Mouse (Mus musculus) spleen, adult 10 weeks (tissue): ENCODE data around the gene Olfr67. TPM values are rescaled to one million over a fixed set of nuclear protein-coding genes. Genes with fewer than 3 reads are reported as not detected.

Experiments
- polyA plus RNA-seq: library from polyadenylated mRNA; stranded (reverse); fragments of 350-450 nt; fragmentation: Illumina TruSeq; extraction: RNeasy Lipid Tissue Mini Kit (QIAGEN cat#74804); gene quantifications from one replicate; pipeline ENCODE4 v1.2.3, GENCODE M21; 2015; ENCODE audit warnings: low replicate concordance; ENCODE audit not compliant: insufficient read depth

The Olfr67 gene
- not detected for polyA plus RNA-seq

DNA sequence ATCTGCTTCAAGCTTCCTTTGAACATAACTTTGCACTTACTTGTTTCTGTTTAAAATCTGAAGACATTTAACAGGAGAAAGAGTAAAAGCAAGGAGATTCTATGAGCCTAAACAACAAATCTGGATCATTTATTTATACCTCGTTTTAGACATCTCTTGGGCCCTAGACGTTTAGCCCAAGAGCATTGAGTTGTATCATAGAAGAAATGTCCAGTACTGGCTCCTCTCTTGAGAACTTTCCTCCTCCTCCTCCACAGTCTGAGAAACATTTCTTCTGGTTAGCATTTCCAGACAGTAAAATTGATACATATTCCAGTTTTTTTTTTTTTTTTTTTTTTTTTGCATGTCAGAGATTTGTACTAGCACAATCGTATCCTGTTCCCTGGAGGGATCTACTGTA lies at the start of gene Olfr67:
Gene Olfr67, minus strand, starts transcription at position 101 of the 400 bp plus-strand sequence.

DNA sequence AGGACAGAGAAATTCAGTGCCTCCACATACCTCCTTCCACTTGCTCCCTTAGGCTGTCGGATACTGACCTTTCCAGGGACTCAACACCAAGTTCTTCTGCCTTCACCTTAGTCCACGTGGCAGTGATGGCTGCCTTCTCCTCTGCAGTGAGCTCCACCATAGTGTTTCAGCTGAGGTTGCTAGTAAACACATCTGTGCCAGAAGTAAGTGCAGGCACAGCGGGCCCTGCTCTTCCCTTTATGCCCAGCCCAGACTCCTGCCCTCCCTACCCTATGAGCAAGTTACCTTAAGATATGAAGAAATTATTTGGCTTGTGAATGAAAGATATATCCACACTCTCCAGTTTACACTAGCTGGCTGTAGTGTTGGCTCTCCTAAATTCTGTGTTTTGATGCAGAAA lies 48.6 kb upstream of the Olfr67 start, which contains the start of gene Hbb-bh2:
Gene Hbb-bh2, minus strand, starts transcription at position 253 of the 400 bp plus-strand sequence.

GRCm38 (mm10) chr7:103827808-103828207 lies 36.2 kb upstream of the Olfr67 start, which contains the start of gene Hbb-bs:
TSS of gene Hbb-bs (minus strand) at chr7:103828096.

DNA sequence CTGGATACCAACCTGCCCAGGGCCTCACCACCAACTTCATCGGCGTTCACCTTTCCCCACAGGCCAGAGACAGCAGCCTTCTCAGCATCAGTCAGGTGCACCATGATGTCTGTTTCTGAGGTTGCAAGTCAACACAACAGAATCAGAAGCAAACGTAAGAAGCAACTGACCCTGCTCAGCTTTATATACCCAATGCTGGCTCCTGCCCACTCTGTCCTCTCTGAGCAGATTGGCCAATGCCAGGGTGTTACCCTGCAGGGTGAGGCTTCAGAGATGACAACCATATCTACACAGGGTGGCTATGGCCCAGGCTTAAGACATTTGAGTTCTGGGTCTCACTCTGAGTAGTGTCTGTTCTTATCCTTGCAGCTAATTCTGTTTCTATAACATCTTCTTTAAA lies 22.1 kb upstream of the Olfr67 start, which contains the start of gene Hbb-bt:
Gene Hbb-bt, minus strand, starts transcription at position 231 of the 400 bp plus-strand sequence.

GRCm38 (mm10) chr7:103779598-103779997 lies 12.0 kb downstream of the Olfr67 start, which contains the start of gene Olfr68:
TSS of gene Olfr68 (minus strand) at chr7:103779698.

DNA sequence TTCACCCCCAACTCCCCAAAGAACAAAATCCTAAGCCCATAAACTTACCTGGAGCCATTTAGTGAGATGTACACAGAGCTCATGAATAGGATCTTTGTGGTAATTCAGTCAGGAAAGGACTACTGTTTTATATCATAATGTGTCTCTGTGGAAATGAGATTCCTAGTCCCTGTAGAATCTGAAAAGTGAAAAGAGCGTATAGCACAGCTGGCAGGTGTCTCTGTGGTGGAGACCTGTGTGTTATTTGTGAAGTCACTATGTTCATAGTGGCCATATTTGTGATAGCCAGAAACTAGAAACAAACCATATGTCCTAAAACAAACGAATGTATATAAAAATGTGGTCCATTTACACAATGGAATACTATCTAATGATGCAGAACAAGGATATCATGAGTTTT lies 20.1 kb downstream of the Olfr67 start, which contains the start of gene Olfr69:
Gene Olfr69, minus strand, starts transcription at position 101 of the 400 bp plus-strand sequence.

DNA sequence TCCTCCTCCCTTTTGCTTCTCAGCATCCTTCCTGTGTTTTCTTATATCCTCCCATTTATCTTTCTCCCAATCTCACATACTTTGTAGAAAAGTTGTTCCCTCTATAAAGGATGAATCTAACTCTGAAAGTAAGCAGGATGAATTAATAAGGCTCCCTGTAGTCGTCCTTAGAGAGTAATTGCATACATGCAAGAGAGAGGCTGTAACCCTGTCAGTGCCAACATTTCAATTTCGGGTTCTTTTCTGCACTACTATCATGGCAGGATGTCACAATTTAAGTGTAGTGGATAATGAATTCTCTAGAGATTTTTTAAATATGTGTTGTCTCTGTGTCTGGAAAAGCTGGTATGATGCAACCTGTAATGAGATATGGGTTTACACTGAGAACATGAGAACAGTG lies 34.4 kb downstream of the Olfr67 start, which contains the start of gene Olfr630:
Gene Olfr630, minus strand, starts transcription at position 101 of the 400 bp plus-strand sequence.

DNA sequence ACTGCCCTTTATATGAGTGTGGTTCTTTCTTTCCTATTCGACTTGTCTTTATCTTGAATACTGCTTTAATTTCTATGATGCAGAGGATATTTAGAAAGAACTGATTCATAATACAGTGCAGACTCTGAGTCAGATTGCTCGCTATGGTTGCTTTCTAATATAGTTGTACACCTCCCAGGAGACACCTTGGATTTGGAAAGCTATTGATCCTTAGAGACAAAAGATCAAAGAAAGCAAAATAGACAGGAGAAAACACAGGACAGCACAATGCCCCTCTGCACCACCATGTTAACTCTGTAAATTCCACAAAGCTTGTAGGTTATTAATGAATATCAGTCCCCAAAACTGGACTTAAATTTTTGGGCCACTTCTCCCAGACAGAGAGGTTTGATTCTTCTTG lies 46.8 kb downstream of the Olfr67 start, which contains the start of gene Olfr629:
Gene Olfr629, minus strand, starts transcription at position 101 of the 400 bp plus-strand sequence.

Other genes with a start within 250 kb of the Olfr67 start
- not detected for gene Olfr612, start 249.1 kb downstream of the Olfr67 start, polyA plus RNA-seq
- not detected for gene Olfr613, start 243.7 kb downstream of the Olfr67 start, polyA plus RNA-seq
- gene Olfr615, start 235.7 kb downstream of the Olfr67 start, polyA plus RNA-seq, result not detected
- gene Olfr616, start 222.7 kb downstream of the Olfr67 start, polyA plus RNA-seq, result not detected
- gene Olfr617, start 218.8 kb downstream of the Olfr67 start, polyA plus RNA-seq, result not detected
- gene Olfr618, start 201.7 kb downstream of the Olfr67 start, polyA plus RNA-seq, result not detected
- not detected for gene Olfr619, start 191.2 kb downstream of the Olfr67 start, polyA plus RNA-seq
- not detected for gene Olfr620, start 179.3 kb downstream of the Olfr67 start, polyA plus RNA-seq
- not detected for gene Olfr622, start 149.1 kb downstream of the Olfr67 start, polyA plus RNA-seq
- gene Olfr623, start 128.1 kb downstream of the Olfr67 start, polyA plus RNA-seq, result not detected
- gene Olfr624, start 120.6 kb downstream of the Olfr67 start, polyA plus RNA-seq, result 0.14 TPM
- gene Olfr625-ps1, start 109.1 kb downstream of the Olfr67 start, polyA plus RNA-seq, result not detected
- not detected for gene Olfr243, start 77.2 kb downstream of the Olfr67 start, polyA plus RNA-seq
- not detected for gene Olfr628, start 61.4 kb downstream of the Olfr67 start, polyA plus RNA-seq
- not detected for gene Olfr629, start 46.9 kb downstream of the Olfr67 start, polyA plus RNA-seq
- gene Olfr630, start 34.5 kb downstream of the Olfr67 start, polyA plus RNA-seq, result not detected
- gene Olfr69, start 20.2 kb downstream of the Olfr67 start, polyA plus RNA-seq, result not detected
- not detected for gene Olfr68, start 12.1 kb downstream of the Olfr67 start, polyA plus RNA-seq
- gene Hbb-bt, start 22.2 kb upstream of the Olfr67 start, polyA plus RNA-seq, result 4,439 TPM
- gene Hbb-bs, start 36.3 kb upstream of the Olfr67 start, polyA plus RNA-seq, result 24,371 TPM
- gene Hbb-bh2, start 48.7 kb upstream of the Olfr67 start, polyA plus RNA-seq, result not detected
- gene Hbb-bh1, start 51.3 kb upstream of the Olfr67 start, polyA plus RNA-seq, result 0.80 TPM
- not detected for gene Hbb-y, start 61.4 kb upstream of the Olfr67 start, polyA plus RNA-seq
- not detected for gene Olfr66, start 94.4 kb upstream of the Olfr67 start, polyA plus RNA-seq
- not detected for gene Olfr64, start 102.7 kb upstream of the Olfr67 start, polyA plus RNA-seq
- gene Olfr65, start 111.7 kb upstream of the Olfr67 start, polyA plus RNA-seq, result not detected
- gene Olfr631, start 137.0 kb upstream of the Olfr67 start, polyA plus RNA-seq, result not detected
- gene Olfr632, start 142.5 kb upstream of the Olfr67 start, polyA plus RNA-seq, result not detected
- not detected for gene Olfr633, start 152.6 kb upstream of the Olfr67 start, polyA plus RNA-seq
- gene Olfr635, start 179.3 kb upstream of the Olfr67 start, polyA plus RNA-seq, result not detected
- gene Olfr638, start 206.9 kb upstream of the Olfr67 start, polyA plus RNA-seq, result not detected
- gene Olfr639, start 225.5 kb upstream of the Olfr67 start, polyA plus RNA-seq, result not detected
- not detected for gene Olfr640, start 233.8 kb upstream of the Olfr67 start, polyA plus RNA-seq
- gene Olfr641, start 243.6 kb upstream of the Olfr67 start, polyA plus RNA-seq, result not detected